Mouse (Mus musculus) heart, embryonic 11.5 days (tissue): ENCODE results near the gene Tomm20. TPM values are rescaled to one million over a fixed set of nuclear protein-coding genes. Genes with fewer than 3 reads are reported as not detected.
"Not testable (repeated sequence)": the region's sequence is repeated elsewhere in the genome, so short reads cannot be mapped to it uniquely, and the experiment has no call there.

Experiments
- ATAC-seq: fragments of 200-750 bp; cut with Nextera tagmentation; replicated peaks from 2 replicates; pipeline ENCODE4 v1.8.0; 2017; ENCODE audit warnings: moderate library complexity; ENCODE audit not compliant: insufficient number of reproducible peaks, low FRiP score, low TSS enrichment
- H3K27ac ChIP-seq: fragments of 300-500 bp; sonication (generic); 2 replicates; pipeline ENCODE4 v1.5.1; 2014; ENCODE audit warnings: mild to moderate bottlenecking, low read depth, low read length
- H3K27me3 ChIP-seq: fragments of 300-500 bp; sonication (generic); 2 replicates; pipeline ENCODE4 v1.6.1; 2014; ENCODE audit warnings: mild to moderate bottlenecking, low read length, mixed read lengths; ENCODE audit not compliant: control insufficient read depth, insufficient read depth
- H3K36me3 ChIP-seq: fragments of 300-500 bp; sonication (generic); 2 replicates; pipeline ENCODE4 v1.6.1; 2014; ENCODE audit warnings: mild to moderate bottlenecking, low read length, moderate library complexity, mixed read lengths; ENCODE audit not compliant: control insufficient read depth, insufficient read depth
- H3K4me1 ChIP-seq: fragments of 300-500 bp; sonication (generic); 2 replicates; pipeline ENCODE4 v1.6.1; 2014; ENCODE audit warnings: low read length; ENCODE audit not compliant: control insufficient read depth, insufficient read depth
- H3K4me2 ChIP-seq: fragments of 300-500 bp; sonication (generic); 2 replicates; pipeline ENCODE4 v1.6.1; 2014; ENCODE audit warnings: mild to moderate bottlenecking, moderate library complexity
- H3K4me3 ChIP-seq: fragments of 300-500 bp; sonication (generic); 2 replicates; pipeline ENCODE4 v1.5.1; 2014; ENCODE audit warnings: low read depth, low read length
- H3K9ac ChIP-seq: fragments of 300-500 bp; sonication (generic); 2 replicates; pipeline ENCODE4 v1.6.1; 2014; ENCODE audit warnings: mild to moderate bottlenecking, low read depth, low read length, moderate library complexity
- H3K9me3 ChIP-seq: fragments of 300-500 bp; sonication (generic); replicated peaks from 2 replicates; pipeline ENCODE4 v1.6.1; 2016; ENCODE audit warnings: low read length; ENCODE audit not compliant: control insufficient read depth
- WGBS: fragments of 180-500 bp; shearing (Covaris S2); extraction: QIAGEN DNeasy Blood & Tissue Kit; methylation state at CpG from one replicate; pipeline ENCODE4 v1.1.7; 2014; ENCODE audit not compliant: insufficient replicate concordance; 5-methylcytosine and 5-hydroxymethylcytosine counted together
- polyA plus RNA-seq: library from polyadenylated mRNA; unstranded; fragments of >200 nt; fragmentation: Nextera tagmentation; extraction: Ambion mirVana; gene quantifications from 2 replicates; pipeline ENCODE4 v1.2.1, GENCODE M21; 2014

Tomm20 gene
- 237 and 242 TPM in 2 replicates for polyA plus RNA-seq

DNA sequence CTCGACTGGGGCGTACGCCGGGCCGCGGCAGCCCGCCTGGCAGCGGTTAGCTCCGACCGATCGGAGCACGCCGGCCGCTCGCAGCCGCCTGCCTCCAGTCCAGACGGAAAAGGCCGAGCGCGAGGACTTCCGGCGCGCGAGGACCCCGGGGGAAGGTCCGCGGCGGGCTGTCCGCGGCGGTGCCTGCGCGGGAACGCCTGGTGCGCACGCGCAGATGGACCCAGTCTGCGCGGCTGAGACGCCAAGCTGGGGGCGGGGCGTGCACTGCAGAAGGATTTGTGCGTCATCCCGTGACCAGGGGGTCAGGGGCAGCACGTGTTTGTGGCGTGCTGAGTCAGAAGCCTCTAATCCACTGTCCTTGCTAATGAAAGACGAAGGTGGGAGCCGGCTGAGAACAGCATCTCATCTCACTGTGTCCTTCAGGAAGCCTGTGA, at the start of gene Tomm20:
TSS of gene Tomm20 (minus strand) at position 115 of the 434 bp plus-strand sequence.
- Histone ChIP-seq H3K9ac (peak within 1 kb of the TSS; percentile 96), H3K27ac (peak within 1 kb of the TSS; percentile 90)

DNA sequence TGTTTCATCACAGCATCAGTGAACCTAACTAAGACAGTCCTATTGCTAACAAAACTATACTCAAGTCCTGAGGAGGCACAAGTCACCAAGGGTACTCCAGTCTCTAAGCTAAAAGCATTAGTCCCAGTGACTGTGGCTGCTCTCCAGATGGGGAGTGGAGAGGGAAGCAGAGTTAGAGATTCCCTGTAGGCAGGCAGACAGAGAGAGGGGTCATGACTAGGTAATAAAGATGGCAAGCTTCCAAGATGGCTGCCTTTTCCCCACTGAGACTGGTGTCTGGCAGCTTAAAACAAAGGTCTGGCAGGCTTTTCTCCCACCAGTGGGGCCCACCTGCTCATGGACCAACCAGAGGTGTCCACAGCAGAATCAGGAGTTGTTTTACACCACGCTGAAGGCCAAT, 48.9 kb upstream of the Tomm20 start:
- Histone ChIP-seq H3K9ac (no peak overlapping the region), H3K4me1 (peaks cover 4% of the 10 kb centered on the region; the same call in 1 of the 2 replicates), H3K36me3 (no peaks in the 10 kb centered on the region), H3K27ac (no peak overlapping the region), H3K4me2 (no peak overlapping the region), H3K27me3 (no peaks in the 10 kb centered on the region), H3K9me3 (no peaks in the 10 kb centered on the region), H3K4me3 (no peak overlapping the region)
- 82% methylated on average over 1 of the region's 1 CpGs for WGBS
- no peak for ATAC-seq

More for the DNA sequence above, at the start of gene Tomm20:
- Histone ChIP-seq H3K4me2 (peak within 1 kb of the TSS; percentile 95), H3K27me3 (no peaks in the 10 kb centered on the region), H3K4me3 (peak within 1 kb of the TSS; percentile 91), H3K36me3 (peaks cover 4% of the 10 kb centered on the region; the same call in 1 of the 2 replicates), H3K9me3 (no peaks in the 10 kb centered on the region), H3K4me1 (peaks cover 11% of the 10 kb centered on the region)
- WGBS, result under 1% methylated on average over 48 of the region's 48 CpGs
- ATAC-seq, result peak; percentile 94

- Histone ChIP-seq H3K27me3 (no peaks in the 10 kb centered on the region), H3K4me3 (no peak overlapping the region), H3K9me3 (no peaks in the 10 kb centered on the region), H3K36me3 (no peaks in the 10 kb centered on the region), H3K27ac (no peak overlapping the region), H3K9ac (no peak overlapping the region), H3K4me2 (no peak overlapping the region), H3K4me1 (0 out of 2 replicates have a peak, but pooled peaks cover 4% of the 10 kb centered on the region)
- ATAC-seq, result no peak
- 76% methylated on average over 5 of the region's 5 CpGs for WGBS
Observed at GRCm38 (mm10) chr8:126989363-126990153, 43.9 kb upstream of the Tomm20 start.

DNA sequence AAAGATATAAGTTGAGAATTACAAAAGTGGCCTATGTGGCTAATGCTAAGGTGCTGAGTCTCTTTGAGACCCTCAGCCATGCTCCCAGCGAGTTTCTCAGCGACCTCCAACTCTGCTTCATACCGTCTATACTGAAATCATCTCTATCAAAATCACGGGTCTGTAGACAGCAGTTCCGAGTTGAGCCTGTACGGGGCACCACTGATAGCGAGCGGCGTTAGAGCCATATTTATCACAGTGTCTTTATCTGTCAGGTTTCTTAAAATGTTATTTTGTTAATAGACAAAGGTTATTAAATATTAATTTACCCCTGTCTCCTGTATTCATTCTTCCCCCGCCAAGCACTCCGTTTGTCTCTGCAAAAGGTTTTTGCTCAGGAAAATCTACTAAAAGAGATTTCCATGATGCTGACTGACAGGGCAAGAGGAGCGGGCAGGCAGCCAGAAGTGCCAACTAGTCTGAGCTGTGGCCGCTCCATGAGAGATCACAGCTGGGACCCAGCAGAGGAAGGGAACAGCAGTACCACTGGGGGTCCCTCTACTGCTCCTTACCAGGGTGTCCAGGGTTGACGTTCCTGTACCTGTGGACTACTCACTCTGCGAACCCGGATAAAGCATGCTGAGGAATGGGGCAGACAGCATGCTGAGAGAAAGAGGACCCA, 42.8 kb upstream of the Tomm20 start:
- WGBS, result 38% methylated on average over 16 of the region's 16 CpGs
- no peaks in the 10 kb centered on the region for H3K9me3 ChIP-seq
- H3K27ac ChIP-seq, result no peak overlapping the region
- H3K4me1 ChIP-seq, result 0 out of 2 replicates have a peak, but pooled peaks cover 4% of the 10 kb centered on the region
- H3K4me3 ChIP-seq, result no peak overlapping the region
- H3K4me2 ChIP-seq, result peak overlapping the region; percentile 3
- no peaks in the 10 kb centered on the region for H3K36me3 ChIP-seq
- H3K27me3 ChIP-seq, result no peaks in the 10 kb centered on the region
- H3K9ac ChIP-seq, result no peak overlapping the region
- no peak for ATAC-seq

DNA sequence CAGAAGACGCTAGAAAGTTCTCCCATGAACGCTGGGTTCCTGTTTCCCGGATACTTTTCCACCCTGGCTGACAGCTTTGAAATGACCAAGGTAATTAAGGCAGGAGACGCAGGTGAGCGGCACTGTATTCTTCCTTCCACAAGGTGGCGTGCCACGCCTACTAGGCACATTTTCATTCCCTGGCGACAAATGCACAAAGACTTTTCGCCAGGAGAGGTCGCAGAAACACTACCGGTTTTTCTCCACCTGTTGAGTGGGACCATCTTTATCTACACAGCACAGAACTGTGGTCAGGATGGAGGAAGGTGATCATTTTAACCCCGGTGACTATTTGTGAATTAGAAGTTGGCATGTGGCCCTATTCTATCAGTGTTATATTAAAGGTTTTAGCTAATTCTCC, 40.9 kb upstream of the Tomm20 start:
- Histone ChIP-seq H3K4me1 (0 out of 2 replicates have a peak, but pooled peaks cover 4% of the 10 kb centered on the region), H3K9ac (no peak overlapping the region), H3K4me3 (no peak overlapping the region), H3K4me2 (no peak overlapping the region), H3K9me3 (no peaks in the 10 kb centered on the region), H3K27me3 (no peaks in the 10 kb centered on the region), H3K27ac (no peak overlapping the region), H3K36me3 (no peaks in the 10 kb centered on the region)
- 1% methylated on average over 12 of the region's 12 CpGs for WGBS
- no peak for ATAC-seq

DNA sequence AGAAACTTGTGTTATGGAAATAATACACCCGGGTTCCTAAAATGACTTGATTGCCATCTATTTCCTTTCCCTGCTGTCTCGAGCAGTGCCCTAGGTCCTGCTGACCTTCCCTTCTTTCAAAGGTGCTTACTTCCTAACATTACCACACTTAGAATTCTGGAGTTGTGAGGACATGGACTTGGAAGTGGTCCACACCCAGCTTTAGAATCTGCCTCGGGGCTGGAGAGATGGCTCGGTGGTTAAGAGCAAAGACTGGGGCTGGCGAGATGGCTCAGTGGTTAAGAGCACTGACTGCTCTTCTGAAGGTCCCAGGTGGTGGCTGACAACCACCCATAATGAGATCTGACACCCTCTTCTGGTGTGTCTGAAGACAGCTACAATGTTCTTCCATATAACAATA, 34.4 kb upstream of the Tomm20 start:
- Histone ChIP-seq H3K4me2 (no peak overlapping the region), H3K27me3 (peaks cover 3% of the 10 kb centered on the region; the same call in 1 of the 2 replicates), H3K4me1 (no peaks in the 10 kb centered on the region), H3K4me3 (no peak overlapping the region), H3K36me3 (no peaks in the 10 kb centered on the region), H3K27ac (no peak overlapping the region), H3K9me3 (no peaks in the 10 kb centered on the region), H3K9ac (no peak overlapping the region)
- no peak for ATAC-seq
- 65% methylated on average over 5 of the region's 5 CpGs for WGBS

GRCm38 (mm10) chr8:126979091-126979920, 33.7 kb upstream of the Tomm20 start:
- Histone ChIP-seq H3K9me3 (no peaks in the 10 kb centered on the region), H3K27ac (no peak overlapping the region), H3K4me1 (no peaks in the 10 kb centered on the region), H3K27me3 (peaks cover 3% of the 10 kb centered on the region; the same call in 1 of the 2 replicates), H3K4me2 (peak overlapping the region; percentile 65), H3K36me3 (no peaks in the 10 kb centered on the region), H3K9ac (no peak overlapping the region), H3K4me3 (peak overlapping the region; percentile 41)
- no peak for ATAC-seq
- 21% methylated on average over 27 of the region's 27 CpGs for WGBS

GRCm38 (mm10) chr8:126978535-126978934, 32.9 kb upstream of the Tomm20 start:
- Histone ChIP-seq H3K4me2 (peak overlapping the region; percentile 65), H3K4me3 (peak overlapping the region; percentile 41; the same call in 1 of the 2 replicates)
- not testable (repeated sequence) for H3K27ac ChIP-seq, H3K27me3 ChIP-seq, ATAC-seq, H3K4me1 ChIP-seq, H3K36me3 ChIP-seq, H3K9ac ChIP-seq, H3K9me3 ChIP-seq
- 35% methylated on average over 2 of the region's 3 CpGs for WGBS
